ENCODE assay signal across 8 mouse cellular contexts in genomic region chr3:152114786-152115185, GRCm38 (mm10). TPM values are rescaled to one million over a fixed set of nuclear protein-coding genes. Genes with fewer than 3 reads are reported as not detected.
A peak's percentile ranks its signal among the peaks of the same experiment; 100 is the strongest.
DNase-seq lines count a peak whose midpoint lies in the region; ATAC-seq and TF ChIP-seq lines count a peak whose summit lies in the region.

No protein-coding gene starts in this region.

- H3K9me3 ChIP-seq in forebrain, embryonic 11.5 days (ENCODE audit: control insufficient read depth, low read length) = no peaks in the 10 kb centered on the region
- no peaks in the 10 kb centered on the region for H3K9me3 ChIP-seq in forebrain, embryonic 16.5 days (ENCODE audit: control insufficient read depth, low read length)
- H3K9me3 ChIP-seq in stomach, postnatal 0 days (ENCODE audit: control insufficient read depth, low read length) = no peaks in the 10 kb centered on the region

- no peak overlapping the region for H3K27ac ChIP-seq in forebrain, embryonic 11.5 days (ENCODE audit: low read depth, low read length)
- no peak overlapping the region for H3K27ac ChIP-seq in forebrain, embryonic 16.5 days (ENCODE audit: low read length)
- peak overlapping the region; percentile 61 for H3K27ac ChIP-seq in stomach, postnatal 0 days (replicated peaks)

- WGBS in forebrain, embryonic 11.5 days = 60% methylated on average over 10 of the region's 10 CpGs
- WGBS in forebrain, embryonic 16.5 days = 34% methylated on average over 10 of the region's 10 CpGs
- WGBS in large intestine, adult 2 months = 4% methylated on average over 10 of the region's 10 CpGs
- WGBS in stomach, postnatal 0 days = 12% methylated on average over 10 of the region's 10 CpGs

- no peak for TF ChIP-seq CTCF in stomach, postnatal 0 days (IDR thresholded peaks at IDR 0.05; ENCODE audit: low read depth)

- no peaks in the 10 kb centered on the region; the same call in 1 of the 2 replicates for H3K27me3 ChIP-seq in forebrain, embryonic 11.5 days (ENCODE audit: control insufficient read depth, insufficient read depth, low read length)
- H3K27me3 ChIP-seq in forebrain, embryonic 16.5 days (replicated peaks; ENCODE audit: control insufficient read depth, insufficient read depth, low read length) = no peaks in the 10 kb centered on the region; the same call in none of the 2 replicates
- H3K27me3 ChIP-seq in stomach, postnatal 0 days (ENCODE audit: control insufficient read depth, insufficient read depth, low read length) = no peaks in the 10 kb centered on the region

- ATAC-seq in forebrain, embryonic 11.5 days (replicated peaks; ENCODE audit: low FRiP score) = peak; percentile 75
- no peak for ATAC-seq in forebrain, embryonic 16.5 days
- ATAC-seq in erythroblast, adult 5-6 weeks (replicated peaks; ENCODE audit: low FRiP score, poor library complexity, severe bottlenecking) = peak; percentile 90
- peak; percentile 98 for ATAC-seq in stomach, postnatal 0 days (ENCODE audit: low FRiP score, low TSS enrichment)

- H3K4me2 ChIP-seq in forebrain, embryonic 11.5 days (ENCODE audit: low read depth, low read length, severe bottlenecking) = no peak overlapping the region
- H3K4me2 ChIP-seq in forebrain, embryonic 16.5 days (ENCODE audit: low read length) = no peak overlapping the region
- H3K4me2 ChIP-seq in stomach, postnatal 0 days (replicated peaks; ENCODE audit: low read depth) = no peak overlapping the region

- H3K9ac ChIP-seq in forebrain, embryonic 11.5 days (ENCODE audit: low read length) = no peak overlapping the region
- no peak overlapping the region for H3K9ac ChIP-seq in forebrain, embryonic 16.5 days (replicated peaks; ENCODE audit: low read depth, low read length)
- no peak overlapping the region for H3K9ac ChIP-seq in stomach, postnatal 0 days (ENCODE audit: low read length)

- peak; percentile 79 for DNase-seq in forebrain, embryonic 11.5 days (ENCODE audit: low spot score)
- peak; percentile 92 for DNase-seq in heart, postnatal 10 days
- DNase-seq in large intestine, adult 2 months (ENCODE audit: low read depth, low spot score) = peak; percentile 99
- peak; percentile 82 for DNase-seq in mesoderm, embryonic 11.5 days (ENCODE audit: low read depth, low spot score)
- peak; percentile 96 for DNase-seq in stomach, postnatal 0 days (ENCODE audit: low spot score)
- DNase-seq in left cerebral cortex, adult 11 months (ENCODE audit: low spot score) = no peak

- H3K36me3 ChIP-seq in forebrain, embryonic 11.5 days (ENCODE audit: control insufficient read depth, insufficient read depth, low read length) = no peaks in the 10 kb centered on the region
- H3K36me3 ChIP-seq in forebrain, embryonic 16.5 days (ENCODE audit: control insufficient read depth, insufficient read depth) = no peaks in the 10 kb centered on the region
- no peaks in the 10 kb centered on the region for H3K36me3 ChIP-seq in stomach, postnatal 0 days (ENCODE audit: control insufficient read depth, insufficient read depth, low read length)

- H3K4me1 ChIP-seq in forebrain, embryonic 11.5 days (replicated peaks; ENCODE audit: control insufficient read depth, insufficient read depth, low read length) = 0 out of 2 replicates have a peak, but pooled peaks cover 1% of the 10 kb centered on the region
- H3K4me1 ChIP-seq in forebrain, embryonic 16.5 days (replicated peaks; ENCODE audit: control insufficient read depth, insufficient read depth, low read length) = peaks cover 4% of the 10 kb centered on the region; the same call in 1 of the 2 replicates
- peaks cover 4% of the 10 kb centered on the region; the same call in 1 of the 2 replicates for H3K4me1 ChIP-seq in stomach, postnatal 0 days (replicated peaks; ENCODE audit: control insufficient read depth, insufficient read depth)

- no peak overlapping the region for H3K4me3 ChIP-seq in forebrain, embryonic 11.5 days (ENCODE audit: low read depth, low read length)
- H3K4me3 ChIP-seq in forebrain, embryonic 16.5 days (replicated peaks; ENCODE audit: low read length) = no peak overlapping the region
- H3K4me3 ChIP-seq in stomach, postnatal 0 days (ENCODE audit: low read depth, low read length) = no peak overlapping the region

- intact Hi-C loops in heart, postnatal 10 days (cut with DNase I) = loop anchor here (5.0 to 10.0 kb wide), 3 partner anchors 33 to 200 kb away; no protein-coding TSS in a partner anchor

- peak; percentile 67 for TF ChIP-seq EP300 in stomach, postnatal 0 days (optimal IDR thresholded peaks at IDR 0.05)

RNA-seq across cellular contexts. Expression of gene Gipc2, which starts 51.2 kb away (rescaled TPM):
- 1.8 and 1.9 TPM in 2 replicates for polyA plus RNA-seq in forebrain, embryonic 11.5 days (2014; fragmentation: Nextera tagmentation; extraction: Ambion mirVana)
- polyA plus RNA-seq in forebrain, embryonic 16.5 days (2015; fragmentation: Nextera tagmentation; extraction: Ambion mirVana) = 4.0 and 4.1 TPM in 2 replicates
- not detected in 2 replicates for total RNA-seq in erythroblast, adult 5-6 weeks (2015; ENCODE audit: low replicate concordance)
- 2.4 and 4.7 TPM in 2 replicates for total RNA-seq in erythroblast, adult 5-6 weeks (2017; ENCODE audit: low replicate concordance)
- 1 to 10 TPM; 3.8 to 5.4 TPM for total RNA-seq in heart, postnatal 10 days (2021)
- polyA plus RNA-seq in large intestine, adult 2 months (2012; rRNA removed) = 158 TPM in 2 replicates
- 76.1 and 82.5 TPM in 2 replicates for polyA plus RNA-seq in stomach, postnatal 0 days (2015; fragmentation: Nextera tagmentation; extraction: Ambion mirVana)

Comparison
In these comparisons a context has a peak if more than half of its experiments do, and no peak if none do; other contexts are left out.
1. RNA of gene Gipc2, which starts 51.2 kb away (polyA plus RNA-seq): 158 TPM in large intestine, adult 2 months and 76.1 to 82.5 TPM in stomach, postnatal 0 days; 4.0 to 4.1 TPM in forebrain, embryonic 16.5 days and 1.8 to 1.9 TPM in forebrain, embryonic 11.5 days; every median in the first group is over 10 times any median in the second.